Mouse (Mus musculus) lung, postnatal 25 days (tissue): ENCODE data around the gene Notum.

Experiments used
- DNase-seq: peaks from one replicate; pipeline ENCODE4 v3.0.0; 2022; ENCODE audit warnings: low spot score

Notum gene

GRCm38 (mm10) chr11:120673594-120674122 lies 12.7 kb upstream of the Notum start:
- DNase-seq: no peak

DNA sequence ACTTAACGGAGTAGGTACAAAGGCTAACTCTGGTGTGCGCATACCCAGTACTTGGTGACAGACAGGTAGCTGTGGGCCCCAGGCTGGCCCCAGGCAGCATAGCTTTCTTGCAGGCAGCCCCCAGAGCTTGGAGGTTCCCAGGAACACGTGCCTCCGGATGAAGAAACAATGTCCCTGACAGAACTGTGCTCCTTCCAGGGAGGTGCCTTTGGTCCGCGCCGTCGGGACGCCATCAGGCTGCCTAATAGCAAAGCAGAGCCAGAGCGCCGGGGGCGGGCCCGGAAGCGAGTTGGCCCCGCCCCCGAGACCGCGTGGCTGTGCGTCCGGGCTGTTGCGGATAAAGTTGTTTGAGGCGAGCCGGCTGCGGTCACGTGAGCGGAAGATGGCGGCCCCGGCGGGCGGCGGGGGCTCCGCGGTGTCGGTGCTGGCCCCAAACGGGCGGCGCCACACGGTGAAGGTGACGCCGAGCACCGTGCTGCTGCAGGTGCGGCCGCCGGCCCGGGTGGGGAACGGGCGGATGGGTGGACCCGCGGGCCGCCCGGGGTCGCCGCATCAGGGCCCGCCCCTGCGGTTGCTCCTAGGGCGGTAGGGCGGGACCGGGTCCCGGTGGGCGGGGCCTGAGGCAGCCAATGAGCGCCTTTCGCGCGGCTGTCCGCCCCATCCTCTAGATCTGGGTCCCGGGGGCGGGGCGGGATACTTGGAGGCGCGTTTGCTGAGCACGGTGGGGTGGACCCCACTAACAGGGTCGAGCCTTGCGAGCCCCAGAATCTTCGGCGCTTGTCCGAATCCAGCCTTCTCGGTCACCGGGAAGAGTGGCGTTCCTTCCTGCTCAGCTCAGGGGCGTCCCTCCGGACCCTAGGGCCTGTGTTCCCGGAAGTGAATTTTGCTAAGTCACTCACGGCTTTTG lies 12.0 kb upstream of the Notum start, which contains the start of gene Aspscr1:
Aspscr1 (plus strand) TSS at position 287 of the 907 bp plus-strand sequence.
- DNase-seq: peak; percentile 96

DNA sequence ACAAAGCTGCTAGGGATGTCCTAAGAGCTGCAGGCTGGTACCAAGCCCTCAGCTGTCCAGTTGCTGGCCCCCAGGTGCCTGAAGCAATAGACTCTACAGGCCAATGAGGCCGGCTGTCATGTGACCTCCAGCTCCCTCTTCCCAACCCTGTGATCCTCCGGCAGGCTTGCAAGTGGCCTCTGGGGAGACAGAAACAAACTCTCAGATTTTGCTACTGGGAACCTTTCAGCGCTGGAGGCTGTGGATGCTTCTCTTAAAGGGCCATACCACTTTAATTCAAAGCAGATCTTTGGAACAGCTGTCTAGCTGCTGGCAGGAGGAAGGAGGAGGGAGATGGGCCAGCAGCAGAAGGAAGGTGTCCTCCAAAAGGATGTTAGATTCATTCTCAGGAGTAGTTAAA lies 5.6 kb upstream of the Notum start:
- no peak for DNase-seq

DNA sequence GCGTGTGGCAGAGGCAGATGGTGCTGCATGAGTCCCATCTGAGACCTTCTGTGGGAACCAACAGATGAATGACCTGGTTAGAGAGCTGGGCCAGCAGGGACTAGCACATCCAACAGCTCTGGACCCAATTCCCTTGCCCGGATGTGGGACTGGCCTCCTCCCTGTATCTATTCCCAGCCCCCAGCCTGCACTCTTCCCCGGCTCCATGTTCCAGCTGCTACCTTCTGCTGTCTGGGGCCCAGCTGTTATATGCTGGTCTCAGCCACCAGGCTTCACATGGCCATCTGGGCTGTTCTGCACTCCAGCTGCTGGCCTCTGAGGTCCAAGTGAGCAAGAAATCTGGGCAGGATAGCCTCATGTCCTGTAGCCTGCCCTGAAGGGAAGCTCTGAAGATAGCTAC lies 4.4 kb upstream of the Notum start:
- DNase-seq: peak; percentile 68

DNA sequence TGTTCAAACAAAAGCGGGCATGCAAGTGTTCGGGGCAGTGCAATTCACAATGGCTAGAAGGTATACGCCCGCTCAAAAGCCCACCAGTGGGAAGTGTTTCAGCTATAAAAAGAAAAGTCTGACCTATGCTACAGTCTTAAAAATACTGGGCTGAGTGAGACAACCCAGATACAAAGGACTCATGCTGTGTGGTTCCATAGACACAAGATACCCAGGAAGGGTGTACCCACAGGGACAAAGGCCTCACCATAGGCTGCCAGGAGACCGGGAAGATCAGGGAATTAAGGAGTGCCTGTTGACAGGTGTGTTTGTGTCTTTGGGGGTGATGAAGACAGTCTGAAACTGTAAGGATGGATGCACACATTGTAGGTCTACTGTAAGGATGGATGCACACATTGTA lies 2.7 kb upstream of the Notum start:
- DNase-seq: no peak

GRCm38 (mm10) chr11:120662759-120663158 lies 1.8 kb upstream of the Notum start:
- DNase-seq: no peak

DNA sequence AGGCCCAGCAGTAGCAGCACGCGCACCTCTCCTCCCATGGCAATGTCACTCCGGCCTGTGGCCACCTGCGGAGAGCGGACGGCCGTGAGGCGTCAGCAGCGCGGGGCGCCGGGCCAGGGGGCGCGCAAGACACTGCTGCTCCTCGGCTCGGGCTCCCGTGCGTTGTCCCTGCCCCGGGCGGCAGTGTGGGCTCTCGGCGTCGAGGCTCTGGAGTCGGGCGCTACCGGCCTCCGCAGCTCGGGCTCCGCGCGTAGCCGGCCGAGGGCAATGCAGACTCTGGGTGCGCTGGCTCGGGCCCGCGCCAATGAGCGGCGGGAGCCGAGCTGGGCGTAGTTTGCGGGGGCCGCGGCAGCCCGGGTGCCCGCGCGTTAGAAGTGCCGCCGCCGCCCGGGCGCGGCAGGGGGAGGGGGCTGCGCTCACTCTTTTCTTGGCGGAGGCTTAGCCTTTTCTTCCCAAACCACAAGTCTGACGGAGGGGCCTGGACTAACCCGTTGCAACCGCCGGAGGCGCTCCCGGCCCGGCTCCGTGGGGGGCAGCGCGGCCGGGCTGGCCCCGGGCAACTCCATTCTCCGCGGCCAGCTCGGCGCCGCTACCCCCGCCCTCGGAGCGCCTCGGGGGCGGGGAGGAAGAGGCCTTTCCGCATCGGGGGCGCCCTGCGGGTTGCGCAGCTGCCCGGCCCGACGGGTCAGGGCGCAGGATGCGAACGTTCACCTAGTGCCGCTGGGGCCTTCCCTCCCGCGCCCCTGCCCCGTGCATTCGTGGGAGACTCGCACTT lies 487 bp downstream of the Notum start:
- DNase-seq: peak; percentile 15

DNA sequence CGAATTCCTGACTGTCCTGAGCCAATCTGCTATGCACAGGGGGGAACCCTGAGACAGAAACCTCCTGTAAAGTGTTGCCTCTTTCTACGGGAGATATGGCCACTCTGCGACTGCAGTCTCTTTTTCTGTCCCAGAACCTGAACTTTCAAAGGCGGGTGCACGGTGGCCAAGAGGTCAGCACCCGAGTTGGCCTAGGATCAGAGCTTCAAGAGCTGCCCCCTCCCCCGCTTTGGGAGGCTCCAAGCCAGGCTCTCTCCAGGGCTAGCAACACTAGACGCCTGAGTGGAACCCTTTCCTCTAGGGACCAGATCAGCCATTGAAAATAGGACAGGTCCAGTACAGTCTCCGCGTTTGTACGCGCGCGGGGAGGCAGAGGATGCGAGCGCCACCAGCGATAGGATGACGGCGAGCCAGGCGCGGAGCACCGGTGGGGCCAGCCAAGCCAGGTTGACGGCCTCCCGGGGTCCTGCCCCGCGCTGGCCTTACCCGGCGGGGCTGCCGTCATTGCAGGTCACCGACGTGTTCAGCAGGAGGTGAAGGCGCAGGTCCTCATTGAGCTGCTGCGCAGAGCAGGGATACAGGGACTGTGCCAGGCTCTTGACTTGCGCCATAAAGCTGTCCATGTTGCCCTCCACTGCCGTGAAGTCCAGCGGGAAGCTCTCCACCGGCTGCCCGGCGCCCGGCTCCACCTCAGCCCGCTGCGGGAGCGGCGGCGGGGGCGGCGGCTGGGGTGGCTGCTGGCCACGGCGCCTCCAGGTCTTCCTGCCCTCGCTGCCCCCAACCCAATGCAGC lies 1.3 kb downstream of the Notum start:
- DNase-seq: no peak

GRCm38 (mm10) chr11:120658876-120659410 lies 2.0 kb downstream of the Notum start:
- DNase-seq: peak; percentile 85

DNA sequence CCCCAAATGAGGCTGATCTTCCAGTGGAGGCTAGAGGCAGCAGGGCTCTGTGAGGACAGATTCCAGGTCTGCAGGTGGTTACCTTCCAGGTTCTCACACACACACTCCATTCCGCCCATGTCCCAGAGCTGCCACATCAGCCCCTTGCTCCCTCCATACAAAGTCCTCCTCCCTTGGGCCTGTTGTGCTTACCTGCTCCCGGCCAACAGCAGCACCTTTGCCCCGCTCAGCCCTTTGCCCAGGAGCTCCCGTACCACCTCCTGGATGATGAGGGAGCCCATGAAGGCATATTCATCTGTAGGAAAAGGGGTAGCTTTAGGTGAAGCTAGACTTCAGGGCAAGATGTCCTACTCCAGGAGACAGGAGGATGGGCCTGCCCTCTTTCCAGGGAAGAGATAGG lies 3.7 kb downstream of the Notum start:
- no peak for DNase-seq

- DNase-seq: no peak
These were observed 6.2 kb downstream of the Notum start for GRCm38 (mm10) chr11:120654741-120655140.

DNA sequence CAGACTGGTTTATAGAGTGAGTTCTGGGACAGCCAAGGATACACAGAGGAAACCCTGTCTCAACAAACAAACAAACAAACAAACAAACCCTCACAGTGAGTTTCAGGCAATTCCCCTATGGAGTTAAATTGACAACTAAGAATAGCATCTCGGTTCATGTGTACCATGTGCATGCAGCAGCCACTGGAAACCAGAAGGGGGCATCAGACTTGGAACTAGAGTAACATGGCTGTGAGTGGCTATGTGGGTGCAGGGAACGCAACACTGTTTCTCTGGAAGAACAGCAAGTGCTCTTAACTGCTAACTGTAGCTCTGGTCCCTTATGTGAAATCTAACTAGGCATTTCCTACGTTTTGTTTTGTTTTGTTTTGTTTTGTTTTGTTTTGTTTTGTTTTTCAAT lies 9.1 kb downstream of the Notum start:
- no peak for DNase-seq

GRCm38 (mm10) chr11:120648001-120648476 lies 12.9 kb downstream of the Notum start, which contains the start of gene Myadml2:
TSS of gene Myadml2 (minus strand) at chr11:120648158.
- no peak for DNase-seq

DNA sequence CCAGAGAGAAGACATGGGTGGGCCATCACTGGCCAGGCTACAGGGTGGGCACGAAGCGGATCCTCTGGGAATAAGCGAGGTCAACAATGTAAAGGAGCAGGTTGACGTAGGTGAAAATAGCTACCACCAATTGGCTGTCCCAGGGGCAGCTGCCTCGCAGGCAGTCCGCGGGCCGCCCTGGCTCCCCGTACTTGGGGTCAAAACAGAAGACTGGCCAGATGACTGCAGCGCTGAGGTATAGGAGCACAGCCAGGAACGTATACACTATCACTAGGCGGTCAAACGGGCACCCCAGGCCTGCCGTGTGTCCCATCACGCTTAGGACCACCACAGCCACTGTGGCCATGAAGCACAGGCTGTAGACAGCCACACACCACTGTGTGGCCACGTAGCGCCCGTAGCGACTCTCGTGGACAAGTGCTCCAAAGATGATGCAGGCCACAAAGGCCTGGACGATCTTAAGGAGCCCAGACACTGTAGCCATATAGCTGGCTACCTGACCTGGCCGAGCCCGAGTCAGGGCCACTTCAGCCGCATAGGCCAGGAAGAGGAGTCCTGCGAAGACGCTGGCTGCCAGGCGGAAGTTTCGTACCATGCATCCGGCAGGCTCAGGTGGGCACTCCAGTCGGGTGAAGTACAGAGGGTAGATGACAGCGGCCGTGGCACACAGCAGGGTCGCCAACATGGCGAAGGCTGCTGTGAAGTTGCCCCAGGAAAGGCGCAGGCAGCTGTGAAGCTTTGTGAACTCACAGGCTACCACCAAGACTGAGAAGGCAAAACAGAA lies 13.7 kb downstream of the Notum start:
- no peak for DNase-seq

GRCm38 (mm10) chr11:120643601-120643987 lies 17.4 kb downstream of the Notum start, which contains the start of gene Pycr1:
TSS of gene Pycr1 (minus strand) at chr11:120643769.
- DNase-seq: peak; percentile 96

GRCm38 (mm10) chr11:120642939-120643600 lies 17.9 kb downstream of the Notum start:
- no peak for DNase-seq

DNA sequence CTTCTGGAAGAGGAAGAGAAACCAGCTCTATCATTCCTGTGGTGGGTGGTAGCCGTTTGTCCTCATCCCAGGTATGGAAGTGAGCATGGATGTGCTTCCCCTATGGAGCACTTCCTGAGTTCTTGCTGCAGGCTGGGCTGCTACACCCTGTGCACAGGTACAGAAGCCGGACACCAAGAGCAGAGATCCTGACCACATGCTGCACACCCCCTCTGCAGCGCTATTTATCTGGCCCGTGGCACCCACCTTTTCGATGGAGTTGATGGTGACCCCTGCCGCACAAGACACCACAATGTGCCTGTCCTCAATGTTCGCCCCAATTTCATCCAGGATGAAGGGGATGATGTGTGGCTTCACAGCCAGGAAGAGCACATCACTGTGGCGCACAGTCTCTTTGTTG lies 19.1 kb downstream of the Notum start:
- no peak for DNase-seq

GRCm38 (mm10) chr11:120641255-120641654 lies 19.7 kb downstream of the Notum start:
- no peak for DNase-seq

GRCm38 (mm10) chr11:120634810-120635209 lies 26.2 kb downstream of the Notum start:
- DNase-seq: no peak
